Comparison of ENCODE assay signal across 16 mouse cellular contexts in the genomic region with DNA sequence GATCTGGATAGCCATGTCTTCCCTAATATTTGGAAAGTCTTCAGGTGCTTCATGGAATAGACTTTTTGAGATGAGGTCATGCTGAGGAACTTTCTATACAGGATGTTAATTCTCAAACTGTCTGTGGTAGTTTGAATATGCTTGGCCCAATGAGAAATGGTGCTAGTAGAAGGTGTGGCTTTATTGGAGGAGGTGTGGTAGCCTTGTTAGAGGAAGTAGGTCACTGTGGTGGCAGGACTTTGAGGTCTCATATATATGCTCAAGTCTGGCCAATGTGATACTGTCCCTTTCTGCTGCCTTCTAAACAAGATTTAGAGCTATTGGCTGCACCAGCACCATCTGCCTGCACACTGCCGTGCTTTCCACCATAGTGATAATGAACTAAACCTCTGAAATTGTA. TPM values are rescaled to one million over a fixed set of nuclear protein-coding genes. Genes with fewer than 3 reads are reported as not detected.
DNase-seq lines count a peak whose midpoint lies in the region; ATAC-seq and TF ChIP-seq lines count a peak whose summit lies in the region.
"Had no signal": no experiment of that assay in that cellular context is flagged by ENCODE, and none has a peak within 500 bp of the region (broad histone marks: within the 10 kb centered on the region; RNA-seq: fewer than 3 reads in every experiment).

No protein-coding gene starts in this region.

- WGBS in intestine, postnatal 0 days: 73% methylated on average over 1 of the region's 1 CpGs
- WGBS in heart, embryonic 11.5 days (ENCODE audit: insufficient replicate concordance): 84% methylated on average over 1 of the region's 1 CpGs
- 55% methylated on average over 1 of the region's 1 CpGs for WGBS in limb, embryonic 10.5 days

- peak; percentile 74 for ATAC-seq in intestine, postnatal 0 days
- peak; percentile 46 for ATAC-seq in megakaryocyte progenitor cell, adult 5-6 weeks (replicated peaks; ENCODE audit: poor library complexity)
- no peak for ATAC-seq in heart, embryonic 11.5 days (replicated peaks; ENCODE audit: insufficient number of reproducible peaks, low FRiP score, low TSS enrichment)
- ATAC-seq: midbrain, embryonic 13.5 days had no signal

- no peaks in the 10 kb centered on the region for H3K27me3 ChIP-seq in MEL (ENCODE audit: control insufficient read depth in 1 of 2, insufficient read depth in 2 of 2, low read length in 2 of 2)
- no peaks in the 10 kb centered on the region for H3K27me3 ChIP-seq in intestine, postnatal 0 days (replicated peaks; ENCODE audit: control insufficient read depth, insufficient read depth, low read length)
- no peaks in the 10 kb centered on the region for H3K27me3 ChIP-seq in heart, embryonic 11.5 days (ENCODE audit: control insufficient read depth, insufficient read depth, low read length)
- H3K27me3 ChIP-seq in limb, embryonic 10.5 days (ENCODE audit: low read depth, poor library complexity, severe bottlenecking): no peaks in the 10 kb centered on the region
- H3K27me3 ChIP-seq: midbrain, embryonic 13.5 days; stomach, embryonic 15.5 days had no signal

- TF ChIP-seq EP300 in MEL (IDR thresholded peaks at IDR 0.05; ENCODE audit: low read depth in 1 of 2, low read length in 2 of 2): no peak

- TF ChIP-seq CTCF in MEL (IDR thresholded peaks at IDR 0.05 in 2 of 3, conservative IDR thresholded peaks at IDR 0.05 in 1 of 3; ENCODE audit: control insufficient read depth in 1 of 3, insufficient read depth in 1 of 3, low read depth in 2 of 3, low read length in 3 of 3, poor library complexity in 1 of 3, severe bottlenecking in 1 of 3): no peak
- no peak for TF ChIP-seq CTCF in intestine, postnatal 0 days (IDR thresholded peaks at IDR 0.05; ENCODE audit: low read depth)

- 0 out of 2 replicates have a peak overlapping the region, but pooled peaks have one; percentile 14 for H3K27ac ChIP-seq in MEL (ENCODE audit: control insufficient read depth, low read depth, low read length)
- H3K27ac ChIP-seq in intestine, postnatal 0 days (ENCODE audit: low read depth, low read length): no peak overlapping the region
- no peak overlapping the region for H3K27ac ChIP-seq in heart, embryonic 11.5 days (ENCODE audit: low read depth, low read length)
- H3K27ac ChIP-seq in limb, embryonic 10.5 days: no peak overlapping the region
- H3K27ac ChIP-seq: midbrain, embryonic 13.5 days; stomach, embryonic 15.5 days had no signal

- H3K4me3 ChIP-seq in MEL (ENCODE audit: control insufficient read depth in 1 of 2, insufficient read depth in 1 of 2, low read depth in 2 of 2, low read length in 2 of 2): no peak overlapping the region
- H3K4me3 ChIP-seq in intestine, postnatal 0 days (ENCODE audit: low read depth, low read length): no peak overlapping the region
- H3K4me3 ChIP-seq in heart, embryonic 11.5 days (ENCODE audit: low read depth, low read length): no peak overlapping the region
- H3K4me3 ChIP-seq in limb, embryonic 10.5 days: no peak overlapping the region
- H3K4me3 ChIP-seq: erythroblast, embryonic 14.5 days; midbrain, embryonic 13.5 days; stomach, embryonic 15.5 days had no signal

- peaks cover 0 to 70% of the 10 kb centered on the region in 2 experiments; a peak in 3 of 4 replicates for H3K36me3 ChIP-seq in MEL (ENCODE audit: control insufficient read depth in 1 of 2, insufficient read depth in 2 of 2, low read length in 2 of 2)
- no peaks in the 10 kb centered on the region for H3K36me3 ChIP-seq in intestine, postnatal 0 days (ENCODE audit: control insufficient read depth, insufficient read depth)
- no peaks in the 10 kb centered on the region for H3K36me3 ChIP-seq in heart, embryonic 11.5 days (ENCODE audit: control insufficient read depth, insufficient read depth, low read length)
- no peaks in the 10 kb centered on the region for H3K36me3 ChIP-seq in limb, embryonic 10.5 days
- H3K36me3 ChIP-seq: midbrain, embryonic 13.5 days; stomach, embryonic 15.5 days had no signal

- peak; percentile 43 to 51 for DNase-seq in B cell, adult 2 months
- peak; percentile 50 for DNase-seq in MEL (ENCODE audit: low read depth, low spot score)
- no peak for DNase-seq in limb, embryonic 10.5 days (ENCODE audit: low spot score)
- no peak for DNase-seq in kidney, postnatal 14 days
- DNase-seq: cerebellum, adult 18-20 months; heart, postnatal 14 days; kidney, adult 11 months; lung, embryonic 14.5 days; right cerebral cortex, postnatal 14 days; thymus, postnatal 4 days had no signal

- TF ChIP-seq POLR2A in MEL (IDR thresholded peaks at IDR 0.05; ENCODE audit: control insufficient read depth in 1 of 2, insufficient read depth in 1 of 2, low read depth in 1 of 2, low read length in 2 of 2, poor library complexity in 1 of 2): no peak

- no peaks in the 10 kb centered on the region for H3K9me3 ChIP-seq in MEL (replicated peaks; ENCODE audit: insufficient read depth, low read length)
- H3K9me3 ChIP-seq in intestine, postnatal 0 days (ENCODE audit: control insufficient read depth): no peaks in the 10 kb centered on the region
- no peaks in the 10 kb centered on the region for H3K9me3 ChIP-seq in heart, embryonic 11.5 days (replicated peaks; ENCODE audit: control insufficient read depth, low read length)
- H3K9me3 ChIP-seq in limb, embryonic 10.5 days (replicated peaks): no peaks in the 10 kb centered on the region
- H3K9me3 ChIP-seq: midbrain, embryonic 13.5 days; stomach, embryonic 15.5 days had no signal

- peaks cover 46% of the 10 kb centered on the region for H3K79me2 ChIP-seq in MEL (ENCODE audit: control insufficient read depth, insufficient read depth, low read length, poor library complexity)

- H3K4me1 ChIP-seq in MEL (ENCODE audit: control insufficient read depth in 1 of 2, insufficient read depth in 2 of 2, low read length in 2 of 2): peaks cover 28 to 57% of the 10 kb centered on the region in 2 experiments
- H3K4me1 ChIP-seq in intestine, postnatal 0 days (replicated peaks; ENCODE audit: control insufficient read depth, insufficient read depth, low read length): peaks cover 4% of the 10 kb centered on the region; the same call in 1 of the 2 replicates
- peaks cover 12% of the 10 kb centered on the region for H3K4me1 ChIP-seq in heart, embryonic 11.5 days (ENCODE audit: control insufficient read depth, insufficient read depth, low read length)
- peaks cover 4% of the 10 kb centered on the region; the same call in 1 of the 2 replicates for H3K4me1 ChIP-seq in limb, embryonic 10.5 days
- H3K4me1 ChIP-seq: midbrain, embryonic 13.5 days; stomach, embryonic 15.5 days had no signal

- no peak overlapping the region for H3K4me2 ChIP-seq in intestine, postnatal 0 days (replicated peaks; ENCODE audit: low read depth)
- H3K4me2 ChIP-seq in heart, embryonic 11.5 days: no peak overlapping the region
- H3K4me2 ChIP-seq: lung, embryonic 14.5 days; midbrain, embryonic 13.5 days; stomach, embryonic 15.5 days had no signal

- no peak overlapping the region for H3K9ac ChIP-seq in MEL (ENCODE audit: control insufficient read depth, low read depth, low read length, poor library complexity, severe bottlenecking)
- no peak overlapping the region for H3K9ac ChIP-seq in intestine, postnatal 0 days (ENCODE audit: low read depth, low read length)
- no peak overlapping the region for H3K9ac ChIP-seq in heart, embryonic 11.5 days (ENCODE audit: low read depth, low read length)
- H3K9ac ChIP-seq: lung, embryonic 14.5 days; midbrain, embryonic 13.5 days; stomach, embryonic 15.5 days had no signal

- no peak for TF ChIP-seq RAD21 in MEL (IDR thresholded peaks at IDR 0.05; ENCODE audit: low read depth, low read length)

TF ChIP-seq in MEL, 35 proteins besides CTCF, POLR2A, EP300 and RAD21:
- TF ChIP-seq TAL1 (IDR thresholded peaks at IDR 0.05; ENCODE audit: low read length) (no peak), MYC (IDR thresholded peaks at IDR 0.05; ENCODE audit: low read depth, low read length) (no peak), MAFK (IDR thresholded peaks at IDR 0.05; ENCODE audit: borderline replicate concordance, low read depth, low read length) (no peak), ZKSCAN1 (IDR thresholded peaks at IDR 0.05; ENCODE audit: low read depth, low read length) (no peak), E2F4 (IDR thresholded peaks at IDR 0.05; ENCODE audit: borderline replicate concordance, low read depth, low read length) (no peak), GABPA (IDR thresholded peaks at IDR 0.05; ENCODE audit: low read depth, low read length) (no peak)

RNA-seq across cellular contexts. Expression of a gene that starts 18.0 kb away (rescaled TPM):
- total RNA-seq in MEL (2012; rRNA removed): 78.8 and 90.0 TPM in 2 replicates
- 100 to 1,000 TPM; 121 to 315 TPM for polyA plus RNA-seq in MEL (2012; ENCODE audit: insufficient read depth in 1 of 2, insufficient read length in 2 of 2, low read depth in 1 of 2, low replicate concordance in 2 of 2, missing spikeins in 1 of 2)
- 65.1 and 67.9 TPM in 2 replicates for polyA plus RNA-seq in intestine, postnatal 0 days (2015; fragmentation: Nextera tagmentation; extraction: Ambion mirVana)
- 275 and 331 TPM in 2 replicates for total RNA-seq in megakaryocyte progenitor cell, adult 5-6 weeks (2015)
- 231 and 237 TPM in 2 replicates for total RNA-seq in megakaryocyte progenitor cell, adult 5-6 weeks (2017)
- 48.4 and 51.3 TPM in 2 replicates for polyA plus RNA-seq in heart, embryonic 11.5 days (2014; fragmentation: Nextera tagmentation; extraction: Ambion mirVana)
- 34.4 and 37.4 TPM in 2 replicates for polyA plus RNA-seq in limb, embryonic 10.5 days (2016; fragmentation: Nextera tagmentation; extraction: Ambion mirVana)

RNA-seq across cellular contexts. Expression of a gene that starts 50.2 kb away (rescaled TPM):
- 8.4 and 10.6 TPM in 2 replicates for total RNA-seq in MEL (2012; rRNA removed)
- polyA plus RNA-seq in MEL (2012; ENCODE audit: insufficient read depth in 1 of 2, insufficient read length in 2 of 2, low read depth in 1 of 2, low replicate concordance in 2 of 2, missing spikeins in 1 of 2): 10 to 100 TPM in 1 of 2 experiments, not detected in 1; 15.0 TPM
- polyA plus RNA-seq in intestine, postnatal 0 days (2015; fragmentation: Nextera tagmentation; extraction: Ambion mirVana): 22.3 and 23.1 TPM in 2 replicates
- total RNA-seq in megakaryocyte progenitor cell, adult 5-6 weeks (2015): 53.7 and 59.9 TPM in 2 replicates
- total RNA-seq in megakaryocyte progenitor cell, adult 5-6 weeks (2017): 59.6 and 61.6 TPM in 2 replicates
- polyA plus RNA-seq in heart, embryonic 11.5 days (2014; fragmentation: Nextera tagmentation; extraction: Ambion mirVana): 30.8 and 34.2 TPM in 2 replicates
- 14.5 and 15.3 TPM in 2 replicates for polyA plus RNA-seq in limb, embryonic 10.5 days (2016; fragmentation: Nextera tagmentation; extraction: Ambion mirVana)

Comparison
In these comparisons a context has a peak if more than half of its experiments do, and no peak if none do; other contexts are left out.
1. DNase-seq: peak in B cell, adult 2 months (2 of 2) and MEL (single experiment); none in limb, embryonic 10.5 days (single experiment) and kidney, postnatal 14 days (single experiment).